Mouse (Mus musculus): ENCODE results near the gene Fam173b.

- no peak for TF ChIP-seq CTCF (conservative IDR thresholded peaks at IDR 0.05; ENCODE audit: insufficient read depth, insufficient read length, low read depth, low read length)
- no peak for TF ChIP-seq POLR2A (IDR thresholded peaks at IDR 0.05; ENCODE audit: low read depth, low read length)
These were observed 35.9 kb upstream of the Fam173b start for GRCm38 (mm10) chr15:31565786-31566185.
